Mouse (Mus musculus): ENCODE results near the gene Mef2c.

The Mef2c gene

DNA sequence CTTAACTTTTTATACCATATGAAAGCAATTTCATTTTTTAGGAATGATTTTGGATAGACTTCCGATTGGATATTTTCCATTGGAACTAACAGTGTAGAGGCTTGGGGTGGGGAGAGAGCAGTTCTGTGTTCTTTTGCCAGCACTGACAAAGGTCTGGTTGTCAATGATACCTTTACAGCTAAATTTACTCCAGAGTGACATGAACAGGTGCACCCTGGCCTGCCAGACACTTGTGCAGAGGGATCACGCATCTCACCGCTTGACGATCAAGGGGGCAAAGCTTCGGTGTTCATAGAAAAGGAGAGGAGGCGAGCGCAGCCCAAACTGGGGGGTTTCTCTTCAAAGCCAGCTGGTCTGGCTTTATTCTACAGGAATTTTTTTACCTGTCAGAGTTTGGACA lies at the start of gene Mef2c:
Gene Mef2c, plus strand, starts transcription at position 116 of the 400 bp plus-strand sequence.
- DNase-seq (ENCODE audit: low read depth, low spot score), result no peak

DNA sequence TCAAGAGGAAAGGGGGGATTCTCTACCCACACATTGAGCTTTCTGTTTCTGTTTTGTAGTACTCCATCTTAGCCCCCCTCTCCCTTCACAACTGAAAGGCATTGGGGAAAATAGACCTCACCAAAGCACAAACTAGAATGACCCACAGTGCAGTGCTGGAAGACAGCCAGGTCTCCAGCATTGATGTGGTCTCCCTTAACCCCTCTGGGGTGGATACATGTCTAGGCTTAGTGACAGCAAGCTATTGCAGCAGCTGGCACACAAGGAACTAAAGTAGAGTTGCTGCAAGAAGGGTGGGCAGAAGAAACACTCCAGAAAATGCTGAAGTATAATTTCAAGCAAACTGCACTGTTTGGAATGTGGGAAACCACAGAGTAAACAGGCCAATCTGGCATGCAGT lies 45.1 kb upstream of the Mef2c start:
- DNase-seq (ENCODE audit: low read depth, low spot score), result no peak

DNA sequence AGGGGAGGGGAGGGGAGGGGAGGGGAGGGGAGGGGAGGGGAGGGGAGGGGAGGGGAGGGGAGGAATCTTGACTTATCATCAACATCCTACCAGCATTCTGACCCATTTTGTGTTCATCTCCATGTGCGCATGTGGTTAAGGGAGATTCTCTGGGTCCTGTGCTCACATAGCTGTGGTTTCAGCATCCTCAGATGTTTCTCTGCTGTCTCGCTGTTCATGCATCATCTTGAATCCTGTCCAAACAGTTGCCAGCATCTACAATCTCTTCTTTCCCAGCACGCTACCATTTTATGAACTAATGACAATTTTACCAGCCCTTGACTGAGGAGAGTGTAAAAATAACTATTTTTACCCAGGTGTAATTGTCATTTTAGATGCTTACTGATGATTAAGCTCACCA lies 44.2 kb upstream of the Mef2c start:
- no peak for DNase-seq (ENCODE audit: low read depth, low spot score)

DNA sequence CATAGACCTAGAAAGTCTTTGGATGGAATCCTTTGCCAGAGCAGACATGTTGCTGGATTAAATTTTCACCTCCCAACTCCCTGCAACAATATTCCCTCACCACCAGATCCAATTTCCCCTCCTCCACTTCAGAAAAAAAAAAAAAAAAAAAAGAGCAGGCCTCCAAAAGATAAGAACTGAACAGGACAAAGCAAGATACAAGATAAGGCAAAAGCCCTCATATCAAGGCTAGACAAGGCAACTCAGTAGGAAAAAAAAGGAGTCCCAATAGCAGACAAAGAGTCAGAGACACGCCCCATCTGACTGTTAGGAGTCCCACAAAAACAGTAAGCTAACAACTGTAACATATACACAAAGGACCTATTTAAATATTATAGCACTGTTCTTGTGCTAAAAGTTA lies 43.2 kb upstream of the Mef2c start:
- no peak for DNase-seq (ENCODE audit: low read depth, low spot score)

DNA sequence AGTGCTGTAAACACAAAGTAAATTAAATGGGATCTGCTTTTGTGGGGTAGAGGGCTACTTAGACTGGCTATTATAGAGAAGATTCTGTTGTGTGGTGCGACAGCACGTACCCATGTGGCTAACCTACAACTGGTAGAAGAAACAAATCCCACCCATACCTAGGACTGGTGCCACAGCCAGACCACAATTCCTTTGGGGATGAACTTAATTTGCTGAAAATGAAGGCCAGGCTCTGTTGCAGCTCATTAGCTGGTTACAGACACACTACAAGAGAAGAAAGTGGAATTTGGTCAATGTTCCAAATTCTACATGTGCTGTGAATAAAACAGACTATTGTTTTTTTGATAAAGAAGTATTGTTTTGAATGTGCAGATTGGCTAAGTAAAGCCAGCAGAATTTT lies 42.3 kb upstream of the Mef2c start:
- no peak for DNase-seq (ENCODE audit: low read depth, low spot score)

DNA sequence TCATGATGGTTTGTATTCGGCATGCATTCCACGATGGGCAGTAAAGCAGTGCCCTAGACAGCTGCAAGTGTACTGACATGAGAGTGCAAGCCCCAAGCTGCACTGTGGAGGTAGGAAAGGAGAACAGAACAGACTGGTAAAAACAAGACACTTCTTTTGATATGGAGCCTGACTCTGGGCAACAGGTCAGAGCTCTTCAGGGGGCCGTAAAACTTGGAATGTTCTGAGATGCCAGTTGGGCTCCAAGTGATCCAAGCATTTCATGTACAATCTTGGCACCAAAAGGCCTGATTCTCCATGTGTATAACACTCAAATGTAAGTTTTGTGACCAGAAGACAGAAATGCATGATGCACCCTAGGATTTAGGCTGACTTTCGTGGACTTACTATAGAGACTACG lies 37.1 kb upstream of the Mef2c start:
- no peak for DNase-seq (ENCODE audit: low read depth, low spot score)

DNA sequence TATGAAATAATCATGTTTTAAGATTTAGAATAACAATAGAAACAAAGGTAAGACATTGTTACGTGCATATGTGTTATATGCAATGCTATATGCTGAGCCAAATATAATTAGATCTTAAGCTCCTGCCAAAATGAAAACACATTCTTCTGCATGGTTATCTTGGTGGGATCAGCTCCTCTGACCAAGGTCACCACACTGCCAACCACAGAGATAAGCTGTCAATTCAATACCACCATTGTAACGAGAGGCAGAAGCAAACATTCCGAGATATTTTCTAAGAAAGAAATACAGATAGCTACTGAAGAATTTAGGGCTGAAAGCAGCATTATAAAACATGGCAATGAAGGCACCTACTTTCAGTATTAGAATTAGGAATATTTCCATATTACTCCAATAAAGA lies 35.0 kb upstream of the Mef2c start:
- no peak for DNase-seq (ENCODE audit: low read depth, low spot score)

DNA sequence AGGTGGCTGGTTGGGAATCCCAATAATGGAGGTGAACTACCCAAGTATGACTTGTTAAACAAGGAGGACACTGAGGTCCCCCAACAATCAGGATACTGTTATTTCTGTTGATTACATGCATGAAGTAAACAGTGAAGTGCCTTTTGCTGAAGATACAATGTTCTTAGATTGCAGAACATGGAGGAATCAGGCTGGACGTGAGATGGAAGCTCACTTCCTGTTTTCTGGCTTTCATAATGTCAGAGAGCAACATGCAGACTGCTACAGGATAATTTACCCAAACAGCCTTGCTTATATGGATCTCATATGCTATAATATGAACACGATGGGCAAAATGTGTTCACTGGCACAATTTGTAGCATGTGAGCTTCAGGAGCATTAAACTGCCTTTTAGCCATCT lies 30.1 kb upstream of the Mef2c start:
- DNase-seq (ENCODE audit: low read depth, low spot score), result no peak

DNA sequence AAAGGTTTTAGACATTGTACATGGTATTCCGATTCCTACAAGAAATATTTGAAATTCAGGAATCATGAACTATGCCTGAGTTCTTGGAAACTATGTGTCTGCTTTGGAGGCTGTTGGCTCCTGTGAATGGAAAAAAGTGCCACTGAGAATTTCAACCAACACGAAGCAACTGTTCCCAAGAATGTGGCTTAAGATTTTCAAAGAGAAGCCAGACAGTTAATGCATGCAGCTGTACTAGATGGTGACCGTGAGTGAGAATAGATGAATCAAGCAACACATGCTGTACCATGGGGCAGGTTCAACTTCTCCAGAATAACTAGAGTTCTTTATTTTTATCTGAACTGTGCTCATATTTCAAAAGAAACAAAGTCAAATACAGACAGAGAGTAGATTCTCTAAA lies 23.4 kb upstream of the Mef2c start:
- peak; percentile 39 for DNase-seq (ENCODE audit: low read depth, low spot score)

DNA sequence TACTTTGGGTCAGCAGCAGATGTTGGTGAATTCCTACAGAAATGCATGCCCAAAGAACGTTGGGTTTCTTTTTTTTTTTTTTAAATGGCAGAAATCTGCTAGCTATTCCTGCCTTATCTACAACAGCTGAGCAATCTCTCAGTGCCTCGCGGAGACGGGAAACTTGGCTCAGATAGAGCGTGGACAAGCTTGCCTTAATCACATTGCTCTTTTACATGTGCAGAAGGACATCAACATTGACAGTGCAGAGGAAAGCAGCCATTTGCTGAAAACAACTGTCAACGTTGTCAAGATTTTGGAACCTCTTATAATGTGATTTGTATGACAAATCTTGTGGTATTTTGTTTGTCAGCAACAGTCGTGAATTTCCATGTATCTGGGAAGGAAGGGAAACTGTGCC lies 22.5 kb upstream of the Mef2c start:
- peak; percentile 15 for DNase-seq (ENCODE audit: low read depth, low spot score)

DNA sequence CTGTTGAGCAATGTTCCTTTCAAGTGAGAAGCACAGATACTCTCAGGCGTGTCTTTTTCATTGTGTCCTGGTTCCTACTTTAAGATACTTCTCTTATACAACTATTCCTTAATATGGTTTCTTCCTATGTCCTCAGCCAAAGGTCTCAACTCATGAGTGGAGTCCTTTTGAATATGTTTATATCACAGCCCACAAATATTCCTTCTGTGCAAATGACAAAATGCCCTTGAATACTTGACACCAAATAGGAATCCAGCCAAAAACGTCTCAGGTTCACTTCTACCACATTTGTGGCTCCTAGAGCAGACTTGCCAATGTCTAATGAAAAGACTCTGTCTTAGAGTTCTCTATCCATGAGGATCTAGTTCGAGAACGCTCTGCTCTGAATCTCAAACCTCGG lies 21.7 kb upstream of the Mef2c start:
- no peak for DNase-seq (ENCODE audit: low read depth, low spot score)

DNA sequence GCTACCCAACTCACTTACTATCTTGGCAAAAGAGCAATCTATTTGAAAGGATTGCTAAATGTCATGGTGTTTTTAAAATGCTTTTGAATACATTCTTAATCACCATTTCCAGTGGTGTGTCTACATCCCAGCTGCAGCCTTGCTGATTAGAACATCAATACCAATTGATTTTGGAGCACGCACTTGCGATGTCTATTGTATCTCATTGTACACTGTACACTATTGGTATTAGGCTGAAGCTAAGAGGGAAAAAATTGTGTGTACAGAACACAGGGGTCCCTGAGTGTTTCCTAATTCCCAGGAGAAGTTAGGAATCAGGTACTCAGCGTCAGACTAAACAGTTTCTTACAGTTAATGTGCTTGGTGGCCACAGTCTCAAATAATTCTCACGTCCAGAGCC lies 19.6 kb upstream of the Mef2c start:
- DNase-seq (ENCODE audit: low read depth, low spot score), result no peak

DNA sequence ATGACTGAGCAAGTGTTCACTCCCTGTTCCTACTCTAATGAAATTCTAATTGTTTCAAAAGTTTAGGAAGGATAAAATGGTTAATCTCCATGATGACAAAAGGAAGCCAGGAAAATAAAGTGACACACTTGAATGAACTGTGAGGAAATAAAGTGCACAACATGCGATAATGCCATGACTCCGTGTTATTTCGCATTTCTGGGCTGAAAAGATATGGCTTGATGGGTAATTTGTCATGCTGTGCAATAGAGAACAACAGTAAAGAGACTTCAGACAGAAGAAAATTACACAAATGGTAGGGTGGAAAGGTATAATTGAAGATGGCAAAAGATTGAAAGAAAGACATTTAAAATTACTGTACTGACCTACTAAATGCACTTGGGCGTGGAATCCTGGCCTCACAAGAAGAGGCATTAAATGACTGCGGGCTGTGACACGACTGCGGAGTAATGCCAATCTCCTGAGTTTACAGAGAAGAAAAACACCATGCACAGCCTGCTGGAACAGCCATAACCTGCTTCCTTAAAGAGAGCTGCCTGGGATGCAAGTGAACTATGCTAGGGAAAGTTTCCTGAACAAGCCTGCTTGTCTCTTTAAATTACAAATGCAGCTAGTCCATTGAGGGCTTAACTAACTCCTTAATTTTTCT lies 19.0 kb upstream of the Mef2c start:
- DNase-seq (ENCODE audit: low read depth, low spot score), result no peak

DNA sequence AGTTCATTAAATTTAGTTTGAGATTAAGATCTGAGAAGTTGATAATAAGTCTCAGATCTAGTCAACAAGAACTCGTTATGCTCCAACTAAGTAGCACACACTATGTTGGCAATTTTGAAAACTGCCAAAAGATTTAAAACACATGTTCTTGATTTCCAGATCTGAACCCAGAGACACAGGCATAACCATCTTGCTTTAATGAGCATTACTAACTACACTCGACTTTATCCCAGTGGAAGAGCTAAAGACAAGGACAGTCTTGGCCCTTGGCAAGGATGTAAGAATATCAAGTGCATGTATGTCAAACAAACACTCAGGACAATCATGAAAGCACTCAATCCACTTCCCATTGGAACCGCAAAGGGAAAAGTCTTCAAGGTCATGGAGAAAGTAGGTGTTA lies 11.8 kb upstream of the Mef2c start:
- no peak for DNase-seq (ENCODE audit: low read depth, low spot score)

DNA sequence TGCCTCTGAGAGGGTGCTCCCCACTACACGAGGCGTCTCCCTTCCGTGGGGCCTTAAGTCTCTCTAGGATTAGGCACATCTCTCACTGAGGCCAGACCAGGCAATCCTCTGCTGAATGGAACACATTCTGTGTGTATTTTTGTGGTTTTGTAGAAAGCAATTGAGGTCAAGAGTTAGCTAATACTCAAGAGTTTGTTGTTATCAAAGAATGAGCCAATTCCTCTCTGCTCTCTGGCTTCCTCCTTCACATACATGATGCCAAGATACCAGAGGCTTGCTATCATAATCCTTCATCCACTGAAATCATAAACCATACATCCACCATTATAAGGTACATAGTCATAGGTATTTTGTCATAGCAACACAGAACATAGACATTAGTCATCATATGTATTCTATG lies 6.1 kb upstream of the Mef2c start:
- no peak for DNase-seq (ENCODE audit: low read depth, low spot score)

DNA sequence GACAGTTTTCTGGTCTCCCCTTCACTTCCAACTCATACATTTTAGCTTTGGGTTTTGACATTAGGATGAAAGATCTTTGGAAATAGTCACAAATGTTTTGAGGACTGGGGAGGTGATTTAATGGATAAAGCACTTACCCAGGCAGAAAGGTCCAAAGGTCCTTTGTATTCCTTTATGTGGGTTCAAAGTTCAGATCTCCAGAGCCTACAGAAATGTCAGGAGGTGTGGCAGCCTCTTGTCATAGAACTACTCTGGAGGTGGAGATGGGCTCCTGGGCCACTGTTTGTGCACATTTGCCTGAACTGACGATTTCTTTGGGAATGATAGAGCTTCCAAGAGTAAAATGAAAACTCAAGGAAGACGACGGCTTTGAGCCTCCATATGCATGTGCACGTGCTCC lies 4.3 kb upstream of the Mef2c start:
- DNase-seq (ENCODE audit: low read depth, low spot score), result no peak

DNA sequence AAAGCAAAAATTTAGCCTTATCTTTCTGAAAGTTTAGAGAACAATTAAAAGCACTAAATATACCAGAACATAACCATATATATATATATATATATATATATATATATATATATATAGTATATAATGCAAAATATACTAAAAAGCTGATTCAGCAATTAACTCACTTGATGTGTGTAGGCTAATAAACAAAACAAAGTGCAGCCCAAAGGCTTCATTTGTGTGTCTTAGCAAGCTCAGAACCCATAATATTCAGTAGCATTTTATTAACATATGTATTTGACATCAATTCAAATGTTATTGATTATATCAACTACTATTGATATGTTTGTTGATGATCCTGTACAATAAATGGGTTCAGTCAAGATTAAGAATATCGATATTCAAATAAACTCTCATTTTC lies 3.9 kb downstream of the Mef2c start:
- no peak for DNase-seq (ENCODE audit: low read depth, low spot score)

DNA sequence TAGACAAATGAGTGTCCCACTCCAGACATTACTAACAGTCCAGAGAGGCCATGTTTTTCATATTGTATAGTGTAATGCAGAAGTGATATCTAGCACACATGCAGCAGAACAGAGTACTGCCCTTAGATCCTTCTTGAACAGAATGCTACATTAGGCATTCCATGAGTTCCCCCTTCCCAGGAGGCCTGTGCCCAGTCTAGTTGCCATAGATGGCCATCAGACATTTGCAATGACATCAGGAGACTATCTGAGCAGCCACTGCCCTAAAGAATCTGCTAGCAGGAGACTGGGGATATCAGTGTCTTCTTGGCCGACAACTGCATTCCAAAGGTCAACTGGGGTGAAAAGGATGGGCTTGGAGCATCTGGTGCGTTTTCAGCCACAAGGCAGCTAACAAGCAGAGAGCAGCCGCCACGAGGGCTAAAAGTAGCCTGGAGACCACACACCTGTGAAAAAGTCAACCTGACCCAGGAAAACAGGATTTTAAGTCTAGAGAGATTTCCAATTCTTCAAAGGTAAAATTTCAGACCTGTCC lies 11.2 kb downstream of the Mef2c start:
- DNase-seq (ENCODE audit: low read depth, low spot score), result no peak

DNA sequence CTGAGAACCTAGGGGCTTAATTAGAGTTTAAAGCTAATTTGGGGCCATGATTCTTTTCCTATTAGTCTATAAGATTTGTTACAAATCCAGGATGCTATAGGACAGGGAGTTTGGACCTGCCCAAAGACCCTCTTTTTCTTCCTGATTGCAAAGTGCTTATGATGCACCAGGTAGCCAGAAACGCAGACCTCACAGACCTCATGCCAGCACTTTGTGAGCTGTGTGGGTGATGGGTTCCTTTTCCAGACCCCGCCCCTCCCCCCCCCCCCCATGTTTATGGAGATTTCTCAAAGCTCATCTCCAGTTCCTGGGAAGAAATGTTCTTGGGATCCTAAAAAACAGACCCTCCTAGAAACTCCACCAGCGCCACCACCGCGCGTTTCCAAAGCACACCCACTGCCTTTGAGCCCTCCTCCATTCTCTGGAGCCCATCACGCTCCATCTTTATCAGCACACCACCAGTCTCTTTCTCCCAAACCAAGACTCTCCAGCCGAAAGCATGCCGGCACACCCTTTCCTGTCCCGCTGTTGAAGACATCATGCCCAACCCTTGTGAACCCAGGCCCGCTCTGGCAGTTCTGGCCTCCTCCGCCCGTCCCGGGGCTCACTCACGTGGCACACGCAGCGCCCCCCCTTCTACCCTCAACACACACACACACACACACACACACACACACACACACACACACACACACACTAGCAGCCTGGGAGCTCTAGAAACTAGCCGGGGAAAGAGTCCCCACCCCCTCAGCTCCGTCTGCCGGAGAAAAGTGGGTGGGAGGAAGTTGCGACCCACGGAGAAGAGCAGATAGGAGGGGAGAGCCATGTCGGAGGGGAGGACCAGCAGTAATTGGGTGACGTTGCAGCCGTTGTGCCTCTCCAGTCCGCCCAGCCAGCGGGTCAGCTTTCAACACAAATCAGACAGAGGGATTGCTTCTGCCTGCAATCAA lies 14.1 kb downstream of the Mef2c start:
- peak; percentile 81 for DNase-seq (ENCODE audit: low read depth, low spot score)

DNA sequence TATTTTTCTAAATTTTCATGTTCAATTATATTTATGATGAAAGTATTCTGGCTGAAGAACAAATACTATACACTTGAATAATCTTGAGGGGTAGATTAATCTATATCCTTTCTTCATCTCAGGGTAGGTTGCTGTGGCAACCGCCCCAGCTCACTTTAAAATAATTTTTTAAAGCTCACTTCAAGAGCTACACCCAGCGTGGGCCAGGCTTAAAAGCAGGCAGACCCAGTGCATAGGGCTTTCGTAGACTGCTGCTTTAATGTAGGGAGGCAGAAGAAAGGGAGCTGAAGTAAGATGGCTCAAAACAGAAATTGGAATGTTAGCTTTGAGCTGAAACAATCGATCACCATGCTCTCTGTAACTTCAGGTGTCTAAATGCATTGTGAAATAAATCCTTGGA lies 17.0 kb downstream of the Mef2c start:
- DNase-seq (ENCODE audit: low read depth, low spot score), result no peak

DNA sequence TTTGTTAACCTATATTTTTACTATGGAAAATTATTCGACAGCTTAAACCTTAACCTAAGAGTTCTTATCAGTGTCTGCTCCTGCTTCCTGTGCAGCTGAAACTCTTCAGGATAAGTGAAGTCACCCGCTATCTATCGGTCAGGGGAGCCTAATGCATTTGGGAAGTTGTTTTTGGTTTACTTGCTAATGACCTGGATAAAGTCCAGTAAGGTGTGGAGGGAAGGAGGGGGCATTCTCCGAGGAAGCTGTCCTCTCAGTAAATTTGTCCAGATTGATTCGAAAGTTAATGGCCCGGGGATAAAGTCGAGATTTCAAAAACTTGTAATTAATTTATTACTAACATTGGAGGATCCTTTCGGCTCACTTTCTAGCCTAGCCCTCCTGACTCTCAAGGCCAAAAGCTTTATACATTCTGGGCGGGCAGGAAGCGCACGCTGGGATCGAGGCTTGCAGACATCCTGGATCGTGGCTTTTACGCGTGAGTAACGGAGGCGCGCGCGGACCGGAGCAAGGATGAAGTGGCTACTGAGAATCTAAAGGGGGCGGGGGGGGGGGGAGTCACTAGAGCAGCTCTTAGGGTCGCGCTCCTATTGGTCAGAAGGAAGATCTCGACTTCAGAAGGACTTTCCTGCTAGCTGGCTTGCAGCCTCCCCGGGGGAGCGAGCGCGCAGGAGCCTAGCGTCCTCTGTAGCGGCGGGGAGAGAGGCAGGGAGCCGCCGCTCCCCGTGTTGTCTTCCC lies 19.6 kb downstream of the Mef2c start:
- DNase-seq (ENCODE audit: low read depth, low spot score), result no peak
